Comparison of ENCODE assay signal across 14 mouse cellular contexts in genomic region chr5:36188310-36188709, GRCm38 (mm10). TPM values are rescaled to one million over a fixed set of nuclear protein-coding genes. Genes with fewer than 3 reads are reported as not detected.
DNase-seq lines count a peak whose midpoint lies in the region; TF ChIP-seq lines count a peak whose summit lies in the region.
"Had no signal": no experiment of that assay in that cellular context is flagged by ENCODE, and none has a peak within 500 bp of the region (broad histone marks: within the 10 kb centered on the region; RNA-seq: fewer than 3 reads in every experiment).

No protein-coding gene starts in this region.

- no peak for TF ChIP-seq CTCF in gastrocnemius, adult 2 months (IDR thresholded peaks at IDR 0.05)

- peak; percentile 49 for DNase-seq in heart, adult 8-10 months (ENCODE audit: low spot score)
- DNase-seq in heart, postnatal 25 days (ENCODE audit: low spot score) = no peak
- DNase-seq in urinary bladder, postnatal 14 days (ENCODE audit: low spot score) = peak; percentile 54
- no peak for DNase-seq in urinary bladder, adult 2 months (ENCODE audit: low spot score)
- DNase-seq in gastrocnemius, adult 2 months = peak; percentile 86
- no peak for DNase-seq in neural tube, embryonic 10.5 days (ENCODE audit: extremely low spot score, low spot score)
- DNase-seq in spleen, postnatal 10 days (ENCODE audit: low spot score in 2 of 2) = no peak
- DNase-seq in lung, postnatal 36 days = no peak
- DNase-seq: midbrain, embryonic 14.5 days; right cerebral cortex, postnatal 4 days had no signal

- intact Hi-C loops in heart, postnatal 25 days (cut with DNase I) = no loop called here
- intact Hi-C loops in gastrocnemius, adult 2 months (cut with DNase I) = no loop called here

- no peak overlapping the region for H3K27ac ChIP-seq in gastrocnemius, adult 2 months
- H3K27ac ChIP-seq: limb, embryonic 12.5 days had no signal

- no peak overlapping the region for H3K4me3 ChIP-seq in gastrocnemius, adult 2 months
- H3K4me3 ChIP-seq: limb, embryonic 12.5 days had no signal

RNA-seq across cellular contexts. Expression of gene Psapl1, which starts 15.5 kb away (rescaled TPM):
- not detected for total RNA-seq in heart, adult 8-10 months (2022)
- total RNA-seq in heart, postnatal 25 days (2021) = not detected
- polyA plus RNA-seq in urinary bladder, adult 2 months (2012; rRNA removed) = 11.9 and 14.4 TPM in 2 replicates
- not detected for total RNA-seq in gastrocnemius, adult 2 months (2021)
- total RNA-seq: layer of hippocampus, postnatal 10 days had no signal
- polyA plus RNA-seq: frontal cortex, adult 2 months; limb, embryonic 12.5 days; midbrain, embryonic 14.5 days; testis, adult 2 months had no signal

Comparison
In these comparisons a context has a peak if more than half of its experiments do, and no peak if none do; other contexts are left out.
1. DNase-seq: peak in heart, adult 8-10 months (single experiment), urinary bladder, postnatal 14 days (single experiment) and gastrocnemius, adult 2 months (single experiment); none in heart, postnatal 25 days (single experiment), urinary bladder, adult 2 months (single experiment), neural tube, embryonic 10.5 days (single experiment), spleen, postnatal 10 days (0 of 2) and lung, postnatal 36 days (single experiment).